Mouse (Mus musculus) limb, embryonic 11.5 days (tissue): ENCODE measurements around the gene Cdkl5. TPM values are rescaled to one million over a fixed set of nuclear protein-coding genes. Genes with fewer than 3 reads are reported as not detected.
A peak's percentile ranks its signal among the peaks of the same experiment; 100 is the strongest.
"Not testable (repeated sequence)": the region's sequence is repeated elsewhere in the genome, so short reads cannot be mapped to it uniquely, and the experiment has no call there.

Source experiments
- ATAC-seq: fragments of 200-750 bp; cut with Nextera tagmentation; 2 replicates; pipeline ENCODE4 v1.8.0; 2017; ENCODE audit warnings: low read depth; ENCODE audit not compliant: insufficient number of reproducible peaks, low FRiP score, low TSS enrichment
- DNase-seq: peaks from one replicate; pipeline ENCODE4 v3.0.0-alpha.2; 2015; ENCODE audit warnings: low spot score
- H3K27ac ChIP-seq: fragments of 300-500 bp; sonication (generic); replicated peaks from 2 replicates; pipeline ENCODE4 v1.5.1; 2014; ENCODE audit warnings: low read depth, mild to moderate bottlenecking, low read length
- H3K27me3 ChIP-seq: fragments of 300-500 bp; sonication (generic); 2 replicates; pipeline ENCODE4 v1.6.1; 2014; ENCODE audit warnings: mild to moderate bottlenecking, low read length, mixed read lengths; ENCODE audit not compliant: control insufficient read depth, insufficient read depth
- H3K36me3 ChIP-seq: fragments of 300-500 bp; sonication (generic); 2 replicates; pipeline ENCODE4 v1.6.1; 2014; ENCODE audit warnings: mild to moderate bottlenecking, low read length, moderate library complexity, mixed read lengths; ENCODE audit not compliant: control insufficient read depth, insufficient read depth
- H3K4me1 ChIP-seq: fragments of 300-500 bp; sonication (generic); 2 replicates; pipeline ENCODE4 v1.6.1; 2014; ENCODE audit warnings: low read length, mixed read lengths; ENCODE audit not compliant: control insufficient read depth, insufficient read depth
- H3K4me2 ChIP-seq: fragments of 300-500 bp; sonication (generic); 2 replicates; pipeline ENCODE4 v1.6.1; 2014; ENCODE audit warnings: low read depth, mild to moderate bottlenecking, moderate library complexity; ENCODE audit not compliant: severe bottlenecking
- H3K4me3 ChIP-seq: fragments of 300-500 bp; sonication (generic); 2 replicates; pipeline ENCODE4 v1.5.1; 2014; ENCODE audit warnings: low read depth, low read length
- H3K9ac ChIP-seq: fragments of 300-500 bp; sonication (generic); 2 replicates; pipeline ENCODE4 v1.6.1; 2014; ENCODE audit warnings: mild to moderate bottlenecking, low read length
- H3K9me3 ChIP-seq: fragments of 300-500 bp; sonication (generic); 2 replicates; pipeline ENCODE4 v1.6.1; 2016; ENCODE audit warnings: low read length; ENCODE audit not compliant: control insufficient read depth
- WGBS: fragments of 180-500 bp; shearing (Covaris S2); extraction: QIAGEN DNeasy Blood & Tissue Kit; methylation state at CpG from one replicate; pipeline ENCODE4 v1.1.7; 2014; 5-methylcytosine and 5-hydroxymethylcytosine counted together
- polyA plus RNA-seq: library from polyadenylated mRNA; unstranded; fragments of >200 nt; fragmentation: Nextera tagmentation; extraction: Ambion mirVana; gene quantifications from 2 replicates; pipeline ENCODE4 v1.2.1, GENCODE M21; 2014

Cdkl5 gene
- polyA plus RNA-seq, 1 experiment from 2014 or later: 1.4 TPM

GRCm38 (mm10) chrX:160804409-160805150, 189.9 kb downstream of the Cdkl5 start:
- H3K4me1 ChIP-seq: no peaks in the 10 kb centered on the region

GRCm38 (mm10) chrX:160794920-160795319, 199.6 kb downstream of the Cdkl5 start:
- Histone ChIP-seq H3K9ac (no peak overlapping the region), H3K4me2 (no peak overlapping the region), H3K4me3 (no peak overlapping the region), H3K9me3 (no peaks in the 10 kb centered on the region), H3K4me1 (no peaks in the 10 kb centered on the region), H3K27ac (no peak overlapping the region), H3K36me3 (no peaks in the 10 kb centered on the region), H3K27me3 (0 out of 2 replicates have a peak, but pooled peaks cover 2% of the 10 kb centered on the region)
- DNase-seq (no peak), ATAC-seq (no peak)
- WGBS: 94% methylated on average over 4 of the region's 4 CpGs

More at GRCm38 (mm10) chrX:160804409-160805150, 189.9 kb downstream of the Cdkl5 start:
- no peak for ATAC-seq
- DNase-seq: no peak
- Histone ChIP-seq H3K27ac (no peak overlapping the region), H3K9me3 (no peaks in the 10 kb centered on the region), H3K36me3 (no peaks in the 10 kb centered on the region), H3K9ac (no peak overlapping the region), H3K4me3 (no peak overlapping the region), H3K27me3 (0 out of 2 replicates have a peak, but pooled peaks cover 2% of the 10 kb centered on the region), H3K4me2 (no peak overlapping the region)
- 86% methylated on average over 4 of the region's 4 CpGs for WGBS

- WGBS: 81% methylated on average over 5 of the region's 5 CpGs
- Histone ChIP-seq H3K27ac (no peak overlapping the region), H3K9ac (no peak overlapping the region), H3K4me3 (no peak overlapping the region), H3K4me2 (no peak overlapping the region), H3K4me1 (no peaks in the 10 kb centered on the region), H3K9me3 (no peaks in the 10 kb centered on the region), H3K36me3 (no peaks in the 10 kb centered on the region), H3K27me3 (0 out of 2 replicates have a peak, but pooled peaks cover 3% of the 10 kb centered on the region)
- ATAC-seq: no peak
- no peak for DNase-seq
Measured at GRCm38 (mm10) chrX:160782276-160782675, 212.2 kb downstream of the Cdkl5 start.

DNA sequence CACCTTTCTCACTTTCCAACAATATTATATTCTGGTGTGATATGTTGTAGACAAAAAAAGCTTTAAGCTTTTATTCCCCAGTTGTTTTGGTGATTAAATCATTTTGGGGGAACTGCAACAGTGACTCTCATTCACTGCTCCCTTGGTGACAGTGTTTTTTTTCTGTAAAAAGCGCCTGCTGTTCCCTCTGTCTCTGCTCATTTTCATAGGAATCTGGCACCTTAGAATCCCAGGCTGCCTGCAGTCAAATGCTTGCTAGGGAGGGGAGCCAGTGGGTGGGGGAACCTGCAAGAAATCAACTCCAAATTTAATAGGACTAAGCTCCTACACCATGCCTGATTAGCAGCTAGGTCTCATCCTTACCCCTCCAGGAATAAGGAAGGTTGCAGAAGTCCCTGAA, 221.5 kb downstream of the Cdkl5 start:
- Histone ChIP-seq H3K4me2 (no peak overlapping the region), H3K27me3 (0 out of 2 replicates have a peak, but pooled peaks cover 3% of the 10 kb centered on the region), H3K9me3 (no peaks in the 10 kb centered on the region), H3K4me3 (no peak overlapping the region), H3K36me3 (no peaks in the 10 kb centered on the region), H3K9ac (no peak overlapping the region), H3K4me1 (no peaks in the 10 kb centered on the region), H3K27ac (no peak overlapping the region)
- ATAC-seq: no peak
- WGBS: 17% methylated on average over 1 of the region's 1 CpGs
- no peak for DNase-seq

- not testable (repeated sequence) for H3K27ac ChIP-seq, H3K4me2 ChIP-seq, H3K36me3 ChIP-seq, H3K4me3 ChIP-seq, H3K9me3 ChIP-seq, H3K9ac ChIP-seq, DNase-seq, H3K4me1 ChIP-seq, H3K27me3 ChIP-seq, ATAC-seq
- 87% methylated on average over 5 of the region's 5 CpGs for WGBS
Measured at GRCm38 (mm10) chrX:160769622-160770021, 224.9 kb downstream of the Cdkl5 start.

DNA sequence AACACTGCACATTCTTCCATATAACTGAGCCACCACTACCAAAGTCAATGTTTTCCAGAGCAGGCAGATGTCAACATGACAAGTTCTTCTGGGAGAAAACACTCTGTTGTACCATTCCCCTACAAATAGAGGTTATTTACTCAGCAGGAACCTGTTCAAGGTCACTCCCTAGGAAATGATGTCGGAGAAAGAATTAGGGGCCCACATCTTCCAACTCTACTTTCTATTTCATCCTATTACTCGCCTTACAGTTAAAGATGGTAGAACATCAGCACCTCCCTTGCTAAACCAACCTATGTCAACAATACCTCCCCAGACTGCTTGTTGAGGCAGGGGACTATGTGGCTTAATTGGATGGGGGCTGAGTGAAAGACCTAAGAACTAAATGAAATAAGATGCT, 226.8 kb downstream of the Cdkl5 start, which contains the start of gene Rs1:
TSS of gene Rs1 (plus strand) at position 301 of the 400 bp plus-strand sequence.
- peak within 1 kb of the TSS; percentile 5; the same call in 1 of the 2 replicates for H3K4me2 ChIP-seq
- no peaks in the 10 kb centered on the region for H3K36me3 ChIP-seq
- no peak for DNase-seq
- H3K4me1 ChIP-seq: no peaks in the 10 kb centered on the region
- H3K27me3 ChIP-seq: no peaks in the 10 kb centered on the region; the same call in 1 of the 2 replicates
- ATAC-seq: no peak
- H3K4me3 ChIP-seq: no peak within 1 kb of the TSS
- H3K9me3 ChIP-seq: no peaks in the 10 kb centered on the region
- WGBS: 85% methylated on average over 2 of the region's 2 CpGs
- no peak within 1 kb of the TSS for H3K27ac ChIP-seq
- H3K9ac ChIP-seq: no peak within 1 kb of the TSS

DNA sequence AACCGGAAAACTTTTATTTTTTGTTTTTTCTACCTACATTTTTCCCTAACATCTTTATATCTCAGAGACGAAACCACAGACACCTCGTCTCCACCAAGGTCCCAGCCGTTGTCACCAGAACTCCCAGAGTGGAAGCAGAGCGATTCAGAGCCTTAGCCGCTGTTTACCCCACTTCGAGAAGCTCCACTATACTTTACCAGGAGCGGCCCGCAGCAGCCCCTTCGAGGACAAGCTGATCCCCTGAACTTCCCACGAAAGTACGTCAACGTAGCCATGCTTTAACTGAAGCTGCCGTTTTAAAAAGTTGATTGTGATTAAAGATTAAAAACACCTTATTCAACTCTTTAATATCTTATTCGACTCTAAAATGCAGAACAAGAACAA, 228.3 kb downstream of the Cdkl5 start:
- WGBS: 28% methylated on average over 15 of the region's 15 CpGs
- ATAC-seq: peak; percentile 88
- DNase-seq: no peak
- Histone ChIP-seq H3K27me3 (no peaks in the 10 kb centered on the region; the same call in 1 of the 2 replicates), H3K4me2 (peak overlapping the region; percentile 22), H3K4me1 (no peaks in the 10 kb centered on the region), H3K9me3 (no peaks in the 10 kb centered on the region), H3K36me3 (no peaks in the 10 kb centered on the region), H3K4me3 (peak overlapping the region; percentile 28), H3K9ac (no peak overlapping the region; the same call in 1 of the 2 replicates), H3K27ac (no peak overlapping the region)

DNA sequence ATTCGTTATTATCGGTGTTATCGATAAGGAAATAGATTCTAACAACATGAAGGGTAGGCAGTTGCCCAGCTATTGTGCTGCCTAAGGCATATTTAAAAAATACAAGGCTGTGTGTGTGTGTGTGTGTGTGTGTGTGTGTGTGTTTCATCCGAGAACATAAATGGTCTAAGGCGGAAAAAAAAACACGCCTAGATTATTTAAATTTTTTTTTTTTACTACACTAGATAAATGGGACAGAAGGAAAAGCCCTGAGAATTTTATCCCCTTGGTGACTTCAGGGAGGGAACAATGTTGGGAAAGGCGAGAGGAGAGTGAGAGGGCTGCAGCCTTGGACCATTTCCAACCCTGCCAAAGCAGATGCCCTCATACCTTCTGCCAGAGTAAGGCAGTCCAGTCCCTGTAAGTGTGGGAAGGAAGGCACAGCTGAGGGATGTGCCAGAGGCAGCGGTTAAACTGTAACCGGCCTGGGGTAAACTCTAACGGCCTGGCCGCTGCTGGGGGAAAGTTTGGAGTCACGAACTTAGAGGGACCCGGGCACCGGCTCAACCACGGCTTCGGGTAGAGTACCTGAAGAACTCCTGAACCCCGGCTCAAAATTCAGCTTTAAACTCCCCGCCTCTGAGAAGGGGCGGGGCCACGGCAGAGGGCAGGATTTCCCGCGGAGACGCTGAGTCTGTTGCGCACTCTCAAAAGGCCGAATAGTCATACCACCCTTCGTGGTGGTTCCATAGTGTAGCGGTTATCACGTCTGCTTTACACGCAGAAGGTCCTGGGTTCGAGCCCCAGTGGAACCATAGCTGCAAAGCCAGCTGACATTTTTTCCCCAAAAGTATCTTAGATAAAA, 228.9 kb downstream of the Cdkl5 start:
- H3K27me3 ChIP-seq: no peaks in the 10 kb centered on the region; the same call in 1 of the 2 replicates
- H3K9ac ChIP-seq: peak overlapping the region; percentile 40; the same call in 1 of the 2 replicates
- H3K9me3 ChIP-seq: no peaks in the 10 kb centered on the region
- peak; percentile 92 for DNase-seq
- no peaks in the 10 kb centered on the region for H3K36me3 ChIP-seq
- ATAC-seq: peak; percentile 95
- H3K4me2 ChIP-seq: peak overlapping the region; percentile 22; the same call in 1 of the 2 replicates
- H3K27ac ChIP-seq: no peak overlapping the region
- 37% methylated on average over 30 of the region's 30 CpGs for WGBS
- no peaks in the 10 kb centered on the region for H3K4me1 ChIP-seq
- H3K4me3 ChIP-seq: peak overlapping the region; percentile 33
